Mouse (Mus musculus): ENCODE results near the gene S1pr4. TPM values are rescaled to one million over a fixed set of nuclear protein-coding genes. Genes with fewer than 3 reads are reported as not detected.

The S1pr4 gene
- total RNA-seq, 2 experiments from 2014 or later, result 0.97 to 1.2 TPM

DNA sequence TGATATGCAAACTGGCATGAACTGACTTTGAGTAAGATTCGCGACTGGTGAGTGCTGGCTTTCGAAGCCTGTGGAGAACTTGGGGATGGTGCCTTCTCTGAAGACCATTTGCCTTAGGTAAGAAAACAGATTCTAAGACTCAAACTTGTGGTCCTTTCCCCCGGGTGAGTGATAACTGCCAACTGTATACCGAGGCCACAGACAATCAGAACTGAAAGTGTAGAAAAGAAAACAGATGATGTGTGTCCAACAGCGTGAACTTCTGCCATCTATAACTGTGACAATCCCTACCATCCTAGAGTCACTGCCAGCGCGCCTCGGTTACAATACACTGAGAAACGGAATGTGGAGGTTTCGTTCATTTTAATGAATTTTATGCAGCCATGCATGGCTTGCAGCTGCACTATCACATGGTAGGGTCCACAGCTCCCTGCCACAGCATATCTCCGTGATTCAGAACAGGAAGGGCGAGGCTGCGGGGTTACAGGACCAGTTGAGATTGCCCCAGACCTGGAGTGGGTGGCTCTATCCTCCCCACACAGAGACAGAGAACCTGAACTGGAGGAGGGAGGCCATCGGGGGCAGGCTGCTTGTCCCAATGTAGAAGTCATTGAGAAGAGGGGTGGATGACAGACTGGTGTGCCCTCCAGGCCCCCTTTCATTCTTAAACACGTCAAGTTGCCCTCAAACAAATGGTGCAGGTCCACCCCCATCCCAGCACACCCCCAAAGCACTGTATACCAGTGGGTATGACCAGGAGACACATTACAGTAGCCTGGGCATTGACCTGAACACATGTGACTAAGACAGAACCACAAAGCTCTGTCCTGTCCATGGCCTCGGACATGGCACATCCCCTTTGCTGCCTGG lies 2.3 kb downstream of the S1pr4 start:
- TF ChIP-seq CTCF (IDR thresholded peaks at IDR 0.05), result no peak
- peak overlapping the region; percentile 91 for H3K4me3 ChIP-seq
- peak overlapping the region; percentile 95 for H3K27ac ChIP-seq
- no peak for DNase-seq
- intact Hi-C loops (cut with DNase I), result loop anchor here (5.0 kb wide), 1 partner anchor 45 kb away; no protein-coding TSS in a partner anchor

DNA sequence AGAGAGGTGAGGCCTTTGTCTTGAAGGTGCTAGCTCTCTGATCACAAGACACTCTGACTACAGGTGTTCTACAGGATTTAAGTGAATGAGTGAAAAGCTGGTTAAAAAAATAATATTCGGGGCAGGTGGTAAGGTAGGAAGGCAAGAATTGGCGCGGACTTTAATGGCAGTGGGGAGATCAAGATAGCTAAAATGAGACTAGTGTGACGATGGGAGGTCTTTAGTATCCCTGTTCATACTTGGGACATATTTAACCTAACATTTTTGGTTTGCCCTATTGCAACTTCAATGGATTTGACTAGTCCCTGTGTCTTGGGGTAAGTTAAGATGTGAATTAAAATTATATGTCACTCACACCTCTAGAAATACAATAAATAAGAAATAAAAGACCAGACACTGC lies 3.0 kb downstream of the S1pr4 start:
- intact Hi-C loops (cut with DNase I), result loop anchor here (5.0 kb wide), 1 partner anchor 45 kb away; no protein-coding TSS in a partner anchor

DNA sequence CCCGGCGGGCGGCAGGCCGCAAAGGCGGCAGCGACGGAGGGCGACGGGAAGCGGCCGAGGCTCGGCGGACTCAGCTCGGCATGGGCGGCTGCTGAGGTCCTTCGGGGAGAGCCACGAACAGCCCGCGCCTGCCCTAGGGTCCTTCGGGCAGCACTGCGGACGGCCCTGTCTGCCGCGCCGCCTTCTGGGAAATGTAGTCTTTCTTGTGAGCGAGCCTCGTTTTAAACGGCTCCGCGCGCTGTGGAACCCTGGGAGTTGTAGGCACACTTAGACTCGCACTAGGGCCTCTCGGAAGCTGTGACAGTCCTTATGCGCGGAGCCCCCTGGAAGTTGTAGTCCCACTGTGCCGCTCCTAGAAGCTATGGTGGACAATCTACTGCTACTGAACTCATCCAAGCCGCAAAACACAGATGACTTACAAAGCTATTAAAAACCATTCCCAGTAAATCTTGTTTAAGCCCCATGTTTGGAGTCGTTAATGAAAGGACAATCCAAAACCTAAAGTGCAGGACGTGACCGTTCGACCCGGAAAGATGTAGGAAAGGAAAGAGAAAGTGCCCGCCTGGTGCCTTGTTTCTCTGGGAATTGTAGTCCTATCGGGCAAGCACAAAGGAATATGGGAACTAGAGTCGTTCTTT lies 3.5 kb downstream of the S1pr4 start, which contains the start of gene Ncln:
TSS of gene Ncln (minus strand) at position 129 of the 638 bp plus-strand sequence.
- Histone ChIP-seq H3K27ac (peak within 1 kb of the TSS; percentile 95), H3K4me3 (peak within 1 kb of the TSS; percentile 91)
- peak; percentile 98 for DNase-seq
- TF ChIP-seq CTCF (IDR thresholded peaks at IDR 0.05), result no peak
- intact Hi-C loops (cut with DNase I), result loop anchor here (5.0 kb wide), 1 partner anchor 46 kb away; no protein-coding TSS in a partner anchor

More for the DNA sequence above, 3.0 kb downstream of the S1pr4 start:
- no peak for TF ChIP-seq CTCF (IDR thresholded peaks at IDR 0.05)
- H3K4me3 ChIP-seq, result peak overlapping the region; percentile 91
- DNase-seq, result no peak
- H3K27ac ChIP-seq, result peak overlapping the region; percentile 95

DNA sequence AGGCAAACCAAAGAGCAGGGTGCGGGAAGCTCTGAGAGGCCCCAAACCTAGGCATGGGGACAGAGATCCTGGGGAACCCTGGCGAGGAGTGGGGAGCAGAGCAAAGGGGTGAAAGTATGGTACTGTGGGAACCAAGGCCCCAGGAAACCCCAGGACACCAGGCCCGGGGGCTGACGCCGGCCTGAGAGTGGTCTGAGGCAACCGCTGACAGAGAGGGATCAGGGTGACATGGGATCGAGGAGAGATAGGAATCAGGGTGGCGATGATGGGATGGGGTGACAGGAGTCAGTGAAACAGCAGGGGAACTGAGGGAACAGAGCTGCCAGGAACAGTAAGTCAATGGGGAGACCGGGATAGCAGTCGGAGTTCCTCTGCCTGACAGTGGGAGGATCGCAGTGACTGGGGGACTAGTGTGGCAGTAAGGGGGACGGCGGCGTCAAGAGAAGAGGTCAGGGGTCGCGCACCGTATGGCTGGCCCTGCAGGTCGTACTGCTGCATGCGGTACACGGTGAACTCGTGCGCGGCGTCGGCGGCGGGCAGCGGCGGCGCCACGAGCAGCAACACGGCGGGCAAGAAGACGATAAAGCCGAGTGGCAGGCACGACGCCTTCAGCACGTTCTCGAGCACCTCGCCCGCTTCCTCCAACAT lies 4.2 kb downstream of the S1pr4 start:
- Histone ChIP-seq H3K4me3 (peak overlapping the region; percentile 91), H3K27ac (peak overlapping the region; percentile 95)
- DNase-seq, result no peak
- TF ChIP-seq CTCF (IDR thresholded peaks at IDR 0.05), result no peak
- intact Hi-C loops (cut with DNase I), result loop anchor here (5.0 kb wide), 1 partner anchor 47 kb away; no protein-coding TSS in a partner anchor

DNA sequence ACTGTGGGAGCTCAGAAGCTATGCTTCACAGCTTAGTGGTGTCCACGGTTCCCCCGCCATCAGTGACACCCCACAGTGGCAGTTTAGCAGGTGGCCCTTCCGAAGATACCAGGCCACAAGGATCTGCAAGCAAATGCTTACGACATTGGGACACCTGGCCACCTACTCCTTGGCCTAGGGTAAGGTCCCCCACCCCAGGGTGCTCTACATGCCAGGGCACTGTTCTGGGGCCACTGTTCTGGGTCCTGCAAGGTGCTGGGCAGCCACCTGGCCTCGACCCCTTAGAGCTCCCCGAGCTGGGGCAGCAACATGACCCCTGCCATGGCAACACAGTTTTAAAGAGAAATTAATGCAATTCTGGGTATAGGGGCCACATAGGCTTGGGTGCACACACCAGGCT lies 4.8 kb downstream of the S1pr4 start:
- intact Hi-C loops (cut with DNase I), result loop anchor here (5.0 kb wide), 1 partner anchor 47 kb away; no protein-coding TSS in a partner anchor
- Histone ChIP-seq H3K4me3 (peak overlapping the region; percentile 91), H3K27ac (peak overlapping the region; percentile 95)
- no peak for TF ChIP-seq CTCF (IDR thresholded peaks at IDR 0.05)
- no peak for DNase-seq

DNA sequence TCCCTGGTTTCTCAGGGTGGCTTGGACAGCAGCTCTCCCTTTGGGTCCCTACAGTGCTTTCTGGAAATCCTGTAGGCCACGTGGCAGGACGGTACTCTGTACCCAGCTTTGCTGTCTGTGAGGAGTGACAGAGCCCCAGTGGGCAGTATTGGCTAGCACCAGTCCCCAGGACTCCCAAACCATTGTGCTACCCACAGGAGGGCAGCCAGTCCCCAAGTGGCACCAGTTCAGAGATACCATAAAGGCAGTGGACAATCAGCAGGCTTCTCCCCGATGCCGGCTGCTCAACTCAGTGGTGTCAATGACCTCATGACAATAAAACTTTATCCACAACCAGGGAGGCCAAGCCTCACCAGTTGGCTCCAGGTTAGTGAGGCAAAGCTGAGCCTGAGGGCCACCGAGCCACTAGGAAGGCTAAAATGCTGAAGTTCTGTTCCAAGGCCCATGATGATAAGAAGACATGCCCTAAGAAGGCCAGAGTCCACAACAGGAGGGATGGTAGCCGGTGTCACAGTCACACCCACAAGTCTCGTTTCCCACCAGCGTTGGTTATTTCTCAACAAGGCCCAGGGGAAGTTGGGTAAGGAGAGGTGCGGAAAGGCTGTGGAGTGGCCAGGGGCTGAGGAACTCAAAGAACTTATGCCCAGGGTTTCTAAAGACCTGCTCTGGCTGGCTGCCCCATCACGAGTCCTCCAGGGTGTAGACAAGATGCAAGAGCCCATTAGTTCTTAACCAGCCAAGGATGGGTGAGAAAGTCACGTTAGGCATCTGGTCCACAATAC lies 5.5 kb downstream of the S1pr4 start:
- no peak overlapping the region for H3K27ac ChIP-seq
- no peak for TF ChIP-seq CTCF (IDR thresholded peaks at IDR 0.05)
- intact Hi-C loops (cut with DNase I), result loop anchor here (5.0 kb wide), 1 partner anchor 48 kb away; no protein-coding TSS in a partner anchor
- no peak for DNase-seq
- H3K4me3 ChIP-seq, result peak overlapping the region; percentile 91

DNA sequence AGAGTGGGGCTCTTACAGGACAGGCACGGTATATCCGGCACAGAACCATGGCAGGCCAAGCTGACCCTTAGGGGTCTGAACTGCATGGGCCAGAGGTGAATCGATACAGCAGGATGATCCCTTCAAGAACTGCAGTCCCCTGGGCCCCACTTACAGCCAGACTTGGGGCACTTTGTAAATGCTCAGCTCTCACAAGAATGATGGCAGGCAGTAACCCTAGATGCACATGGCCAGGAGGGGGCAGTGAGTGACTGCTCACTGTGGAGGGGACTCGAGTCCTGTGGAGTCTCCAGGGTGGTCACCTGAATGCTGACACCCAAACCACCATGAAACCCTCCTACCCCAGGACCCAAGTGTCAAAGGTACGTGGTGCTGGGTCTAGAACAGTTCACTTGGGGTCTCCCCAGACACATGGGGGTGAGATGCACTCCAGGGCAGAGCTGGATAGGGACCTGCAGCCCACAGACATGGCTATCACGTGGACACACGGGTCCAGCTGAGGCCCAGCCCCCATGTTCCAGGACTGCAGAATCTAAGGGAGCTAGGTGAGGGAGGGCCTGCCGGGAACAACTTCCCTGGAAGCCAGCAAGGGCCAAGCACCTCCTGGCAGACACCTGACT lies 6.2 kb downstream of the S1pr4 start:
- intact Hi-C loops (cut with DNase I), result no loop called here
- peak; percentile 12; the same call in 1 of the 2 replicates for TF ChIP-seq CTCF (IDR thresholded peaks at IDR 0.05)
- Histone ChIP-seq H3K4me3 (no peak overlapping the region), H3K27ac (no peak overlapping the region)
- no peak for DNase-seq

DNA sequence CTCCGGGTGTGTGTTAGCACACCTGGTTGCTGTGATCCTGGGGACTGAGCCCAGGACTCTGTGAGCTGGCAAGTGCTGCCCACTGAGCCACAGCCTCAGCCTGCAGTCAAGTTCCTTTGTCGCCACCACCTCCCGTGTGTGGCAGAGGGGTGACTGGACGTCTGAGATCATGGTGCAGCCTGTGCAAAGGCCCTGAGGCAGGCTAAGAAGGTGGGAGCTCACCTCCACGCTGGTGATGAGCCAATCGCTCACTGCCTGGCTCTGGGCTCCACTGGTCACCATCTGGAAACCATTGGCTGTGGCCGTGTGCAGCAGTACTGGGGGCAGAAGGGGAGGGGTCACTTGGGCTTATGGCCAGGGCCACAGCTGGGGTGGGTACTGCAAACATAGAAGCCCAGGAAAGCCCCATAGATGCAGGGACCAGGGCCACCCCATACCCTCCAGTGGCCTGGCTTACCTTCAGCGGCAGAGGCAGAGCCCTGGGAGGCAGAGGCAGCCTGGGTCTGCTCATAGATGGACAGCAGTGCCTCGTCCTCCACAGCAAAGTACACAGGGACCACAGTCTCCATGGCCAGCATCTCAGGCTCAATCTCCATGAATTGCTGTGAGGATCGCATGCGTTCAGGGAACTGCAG lies 7.2 kb downstream of the S1pr4 start:
- DNase-seq, result no peak
- no peak overlapping the region for H3K27ac ChIP-seq
- H3K4me3 ChIP-seq, result no peak overlapping the region
- intact Hi-C loops (cut with DNase I), result no loop called here
- no peak for TF ChIP-seq CTCF (IDR thresholded peaks at IDR 0.05)

DNA sequence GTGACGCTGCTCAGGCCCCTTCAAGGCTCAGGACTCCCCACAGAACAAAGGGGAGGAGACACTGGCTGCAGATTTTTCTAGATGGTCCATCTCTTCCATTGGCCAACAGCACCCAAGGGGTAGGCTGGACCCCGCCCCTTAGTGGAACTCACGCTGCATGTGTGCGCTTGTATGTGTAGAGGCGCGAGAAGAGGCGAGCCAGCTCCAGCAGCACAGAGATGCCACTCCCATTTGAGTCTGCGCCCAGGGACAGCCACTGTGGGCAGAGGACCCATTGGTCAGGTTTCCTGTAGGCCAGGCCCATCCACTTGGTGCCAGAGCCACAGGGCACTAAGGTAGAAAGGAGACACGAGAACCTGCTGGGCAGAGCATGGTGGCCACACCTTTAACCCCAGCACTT lies 8.9 kb downstream of the S1pr4 start:
- no peak overlapping the region for H3K27ac ChIP-seq
- TF ChIP-seq CTCF (IDR thresholded peaks at IDR 0.05), result no peak
- DNase-seq, result no peak
- no peak overlapping the region for H3K4me3 ChIP-seq
- intact Hi-C loops (cut with DNase I), result no loop called here

DNA sequence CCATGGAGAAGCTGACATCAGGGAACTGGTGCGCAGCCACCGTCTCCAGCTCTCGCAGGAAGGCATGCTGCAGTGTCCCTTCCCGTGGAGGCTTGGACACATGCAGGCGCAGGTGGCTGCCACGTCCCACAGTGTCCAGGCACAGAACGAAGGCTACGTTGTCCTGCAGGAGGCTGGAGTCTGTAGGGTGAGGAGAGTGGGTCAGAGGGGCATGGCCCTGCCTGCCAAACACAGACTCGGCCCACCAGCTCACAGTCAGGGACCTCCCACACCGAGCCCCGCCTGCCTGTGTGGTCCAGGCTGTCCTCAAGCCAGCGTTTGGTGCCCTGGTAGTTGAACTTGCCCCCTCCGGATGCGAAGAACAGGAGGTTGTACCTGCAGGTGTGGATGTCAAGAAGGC lies 10.0 kb downstream of the S1pr4 start:
- intact Hi-C loops (cut with DNase I), result no loop called here
- Histone ChIP-seq H3K27ac (no peak overlapping the region), H3K4me3 (no peak overlapping the region)
- no peak for TF ChIP-seq CTCF (IDR thresholded peaks at IDR 0.05)
- no peak for DNase-seq

DNA sequence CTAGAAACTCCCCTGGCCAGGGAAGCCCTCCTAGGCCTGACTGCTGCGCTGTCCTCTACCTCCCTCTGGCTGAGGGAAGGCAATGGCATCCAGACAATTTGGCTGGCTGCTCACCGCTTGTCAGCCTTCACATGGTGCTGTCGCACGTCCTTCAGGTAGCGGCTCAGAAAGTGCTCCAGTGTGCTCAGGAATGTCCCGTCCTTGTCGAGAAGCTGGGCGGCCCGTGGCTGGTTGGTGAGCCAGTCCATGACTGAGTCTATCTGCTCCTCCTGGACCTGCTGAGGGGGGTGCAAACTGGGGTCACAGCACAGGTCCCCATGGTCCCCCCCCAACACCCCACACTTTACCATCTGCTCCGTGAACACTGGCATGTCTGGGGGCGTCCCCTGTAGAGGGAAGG lies 11.9 kb downstream of the S1pr4 start:
- no peak for TF ChIP-seq CTCF (IDR thresholded peaks at IDR 0.05)
- H3K4me3 ChIP-seq, result no peak overlapping the region
- no peak overlapping the region for H3K27ac ChIP-seq
- no peak for DNase-seq
- intact Hi-C loops (cut with DNase I), result no loop called here
